Comparison of ENCODE assay signal across 8 mouse cellular contexts in the genomic region with DNA sequence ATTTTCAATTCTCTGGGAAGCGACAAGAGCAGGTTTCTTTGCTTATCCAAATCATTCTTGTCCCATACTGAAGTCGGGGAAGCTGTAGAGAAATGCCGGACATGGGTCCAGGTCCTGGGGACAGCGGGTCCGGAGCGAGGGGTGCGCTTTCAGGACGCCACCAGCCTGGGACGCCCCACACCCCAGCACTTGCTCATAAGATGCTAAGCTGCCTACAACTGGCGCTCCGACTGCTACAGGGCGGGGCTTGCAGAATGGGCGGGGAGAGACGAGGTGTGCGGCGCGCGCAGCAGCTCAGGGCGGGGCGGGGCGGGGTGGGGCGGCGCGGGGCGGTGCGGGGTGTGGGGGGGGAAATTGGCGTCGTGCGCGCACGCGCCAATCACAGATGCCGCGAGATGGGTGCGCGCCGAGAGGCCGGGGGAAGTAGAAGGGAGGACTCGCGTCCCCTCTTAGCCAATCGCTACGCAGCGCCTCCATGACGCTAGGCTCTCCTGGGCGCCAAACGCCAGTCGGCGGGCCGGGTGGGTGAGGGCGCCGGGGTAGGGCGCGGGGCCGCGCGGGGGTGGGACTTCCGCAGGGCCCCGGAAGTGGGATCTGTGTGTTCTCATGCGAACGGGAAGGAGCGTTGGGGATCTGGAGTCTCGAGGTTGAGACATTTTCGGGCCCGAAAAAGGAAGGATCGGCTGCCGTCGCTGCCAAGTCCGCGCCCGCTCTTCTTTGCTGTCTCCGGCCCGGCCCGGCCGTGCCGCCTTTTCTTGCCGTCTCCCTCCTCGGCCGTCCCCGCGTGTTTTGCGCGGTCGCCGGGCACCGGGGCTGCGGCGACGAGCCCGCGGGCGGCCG. TPM values are rescaled to one million over a fixed set of nuclear protein-coding genes. Genes with fewer than 3 reads are reported as not detected.
DNase-seq lines count a peak whose midpoint lies in the region; ATAC-seq and TF ChIP-seq lines count a peak whose summit lies in the region.

TSS of gene Larp4b (plus strand) at position 566 of the 840 bp plus-strand sequence.

- peak within 1 kb of the TSS; percentile 89 for H3K9ac ChIP-seq in forebrain, embryonic 15.5 days (replicated peaks)

- no peaks in the 10 kb centered on the region for H3K27me3 ChIP-seq in forebrain, embryonic 15.5 days

- H3K36me3 ChIP-seq in forebrain, embryonic 15.5 days: no peaks in the 10 kb centered on the region

- peak; percentile 100 for ATAC-seq in forebrain, embryonic 15.5 days (replicated peaks)
- peak; percentile 98 for ATAC-seq in neutrophil, adult 5-6 weeks (ENCODE audit: extremely low read depth, insufficient number of reproducible peaks, low FRiP score, poor library complexity, severe bottlenecking)

- H3K4me2 ChIP-seq in forebrain, embryonic 15.5 days (replicated peaks): peak within 1 kb of the TSS; percentile 93

- H3K27ac ChIP-seq in forebrain, embryonic 15.5 days (replicated peaks): peak within 1 kb of the TSS; percentile 90

- DNase-seq in ES-CJ7 (ENCODE audit: low read depth, low spot score): peak; percentile 97
- DNase-seq in cerebellum, adult 11 months: peak; percentile 95
- DNase-seq in heart, postnatal 25 days (ENCODE audit: low spot score): peak; percentile 96
- DNase-seq in layer of hippocampus, adult 18-20 months (ENCODE audit: low spot score in 2 of 2): peak; percentile 96 to 97
- peak; percentile 92 for DNase-seq in lung, adult 2 months
- DNase-seq in thymus, adult 18-20 months: peak; percentile 96 to 97

- H3K4me3 ChIP-seq in forebrain, embryonic 15.5 days: peak within 1 kb of the TSS; percentile 86
- peak within 1 kb of the TSS; percentile 74 for H3K4me3 ChIP-seq in lung, adult 2 months (replicated peaks; ENCODE audit: extremely low read depth, low read depth, low read length)

- intact Hi-C loops in heart, postnatal 25 days (cut with DNase I): loop anchor here (2.0 to 10.0 kb wide), 3 partner anchors 97 to 209 kb away; partner anchors contain the start of genes Dip2c, Gtpbp4 and Idi1

- TF ChIP-seq POLR2A in lung, adult 2 months (IDR thresholded peaks at IDR 0.05; ENCODE audit: borderline replicate concordance, extremely low read depth, low read depth, low read length): peak; percentile 76; the same call in 1 of the 2 replicates

- H3K4me1 ChIP-seq in forebrain, embryonic 15.5 days: peaks cover 37% of the 10 kb centered on the region
- peaks cover 12% of the 10 kb centered on the region for H3K4me1 ChIP-seq in lung, adult 2 months (ENCODE audit: control insufficient read depth, insufficient read depth, low read length)

- WGBS in forebrain, embryonic 15.5 days: under 1% methylated on average over 91 of the region's 92 CpGs
- WGBS in lung, adult 2 months: under 1% methylated on average over 91 of the region's 92 CpGs

- no peaks in the 10 kb centered on the region for H3K9me3 ChIP-seq in forebrain, embryonic 15.5 days

- no peak for TF ChIP-seq CTCF in lung, adult 2 months (IDR thresholded peaks at IDR 0.05; ENCODE audit: insufficient read depth, low read length)

RNA-seq across cellular contexts. Expression of gene Larp4b, which starts in this region (rescaled TPM):
- 36.7 and 39.3 TPM in 2 replicates for polyA plus RNA-seq in forebrain, embryonic 15.5 days (2015; fragmentation: Nextera tagmentation; extraction: Ambion mirVana)
- total RNA-seq in heart, postnatal 25 days (2021): 10 to 100 TPM; 76.3 to 81.3 TPM
- total RNA-seq in layer of hippocampus, adult 18-20 months (2021): 10 to 100 TPM; 68.0 to 70.3 TPM
- polyA plus RNA-seq in lung, adult 2 months (2012; rRNA removed): 17.8 and 23.9 TPM in 2 replicates
- 81.3 and 81.6 TPM in 2 replicates for total RNA-seq in neutrophil, adult 5-6 weeks (2017)

Comparison
In these comparisons a context has a peak if more than half of its experiments do, and no peak if none do; other contexts are left out.
1. Peak in every context shown above with its lines: DNase-seq, ATAC-seq, H3K4me3 ChIP-seq and H3K27ac ChIP-seq.